Mouse (Mus musculus): Measurements from ENCODE around the gene Uba6.

DNA sequence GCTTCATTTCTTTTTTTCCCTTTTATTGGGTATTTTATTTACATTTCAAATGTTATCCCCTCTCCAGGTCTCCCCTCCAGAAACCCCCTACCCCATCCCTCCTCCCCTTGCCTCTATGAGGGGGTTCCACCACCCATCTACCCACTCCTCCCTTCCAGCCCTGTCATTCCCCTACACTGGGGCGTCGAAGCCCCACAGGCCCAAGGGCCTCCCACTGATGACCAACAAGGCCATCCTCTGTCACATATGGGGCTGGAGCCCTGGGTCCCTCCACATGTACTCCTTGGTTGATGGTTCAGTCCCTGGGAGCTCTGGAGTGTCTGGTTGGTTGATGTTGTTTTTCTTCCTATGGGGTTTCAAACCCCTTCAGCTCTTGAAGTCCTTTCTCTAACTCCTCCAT is 70.4 kb downstream of the Uba6 start:
- TF ChIP-seq POLR2AphosphoS2 (IDR thresholded peaks at IDR 0.05; ENCODE audit: low read length) (no peak), EP300 (IDR thresholded peaks at IDR 0.05; ENCODE audit: low read depth in 1 of 2, low read length in 2 of 2) (no peak), GABPA (IDR thresholded peaks at IDR 0.05; ENCODE audit: low read depth, low read length) (no peak), POLR2A (IDR thresholded peaks at IDR 0.05; ENCODE audit: control insufficient read depth in 1 of 2, insufficient read depth in 1 of 2, low read depth in 1 of 2, low read length in 2 of 2, poor library complexity in 1 of 2) (no peak), TCF12 (IDR thresholded peaks at IDR 0.05; ENCODE audit: low read depth, low read length) (no peak), CHD2 (IDR thresholded peaks at IDR 0.05; ENCODE audit: low read length) (no peak), CTCF (IDR thresholded peaks at IDR 0.05 in 2 of 3, conservative IDR thresholded peaks at IDR 0.05 in 1 of 3; ENCODE audit: control insufficient read depth in 1 of 3, insufficient read depth in 1 of 3, low read depth in 2 of 3, low read length in 3 of 3, poor library complexity in 1 of 3, severe bottlenecking in 1 of 3) (no peak), USF1 (IDR thresholded peaks at IDR 0.05; ENCODE audit: low read depth, low read length) (no peak), MYC (IDR thresholded peaks at IDR 0.05; ENCODE audit: low read depth, low read length) (no peak), MAX (IDR thresholded peaks at IDR 0.05; ENCODE audit: low read length) (no peak), RAD21 (IDR thresholded peaks at IDR 0.05; ENCODE audit: low read depth, low read length) (no peak), POLR2AphosphoS5 (IDR thresholded peaks at IDR 0.05; ENCODE audit: borderline replicate concordance, low read depth, low read length) (no peak)
